Mouse (Mus musculus): ENCODE measurements around the gene Agap1.

- TF ChIP-seq CTCF (IDR thresholded peaks at IDR 0.05; ENCODE audit: extremely low read depth, insufficient read depth, low read length) (no peak), POLR2A (IDR thresholded peaks at IDR 0.05; ENCODE audit: extremely low read depth, insufficient read depth, low read length) (no peak)
Measured at GRCm38 (mm10) chr1:89407986-89408385, 46.6 kb upstream of the Agap1 start.

Measured in cortical plate, adult 2 months (tissue).